Mouse (Mus musculus): ENCODE data around the gene Fubp1. TPM values are rescaled to one million over a fixed set of nuclear protein-coding genes. Genes with fewer than 3 reads are reported as not detected.

The Fubp1 gene
- total and polyA plus RNA-seq, 2 experiments from 2014 or later: 130 to 139 TPM

DNA sequence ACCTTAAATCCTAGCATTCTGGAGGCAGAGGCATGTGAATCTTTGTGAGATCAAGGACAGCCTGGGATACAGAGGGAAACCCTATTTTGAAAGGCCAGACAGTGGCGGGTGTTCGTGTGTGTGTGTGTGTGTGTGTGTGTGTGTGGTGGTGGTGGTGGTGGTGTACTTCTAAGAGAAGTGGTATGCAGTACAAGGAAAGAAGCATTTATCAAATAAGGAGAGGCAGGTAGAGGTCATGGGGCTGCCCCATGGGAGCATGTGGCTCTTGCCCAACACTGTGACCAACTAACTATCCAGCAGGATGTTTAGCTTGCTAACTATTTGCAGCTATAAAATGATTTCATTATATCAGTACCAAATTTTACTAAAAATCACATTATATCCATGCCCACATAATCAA lies 8.6 kb upstream of the Fubp1 start:
- no peak for TF ChIP-seq CTCF (IDR thresholded peaks at IDR 0.05; ENCODE audit: low read depth)
- DNase-seq (ENCODE audit: low spot score) (no peak), ATAC-seq (no peak)
- H3K9ac ChIP-seq (replicated peaks; ENCODE audit: low read length): no peak overlapping the region
- H3K4me1 ChIP-seq (ENCODE audit: insufficient read depth, low read length): no peaks in the 10 kb centered on the region
- H3K9me3 ChIP-seq (ENCODE audit: low read length): no peaks in the 10 kb centered on the region
- no peaks in the 10 kb centered on the region for H3K27me3 ChIP-seq (ENCODE audit: insufficient read depth, low read length)
- no peak overlapping the region for H3K4me3 ChIP-seq (ENCODE audit: low read length)
- no peak overlapping the region for H3K27ac ChIP-seq
- WGBS: 91% methylated on average over 2 of the region's 2 CpGs
- no peaks in the 10 kb centered on the region for H3K36me3 ChIP-seq (ENCODE audit: insufficient read depth, low read length)
- H3K4me2 ChIP-seq (ENCODE audit: low read depth, low read length): no peak overlapping the region

GRCm38 (mm10) chr3:152202942-152203341 lies 7.3 kb upstream of the Fubp1 start:
- Histone ChIP-seq H3K4me2 (ENCODE audit: low read depth, low read length) (no peak overlapping the region), H3K4me3 (ENCODE audit: low read length) (no peak overlapping the region), H3K4me1 (ENCODE audit: insufficient read depth, low read length) (no peaks in the 10 kb centered on the region), H3K36me3 (ENCODE audit: insufficient read depth, low read length) (no peaks in the 10 kb centered on the region), H3K9me3 (ENCODE audit: low read length) (no peaks in the 10 kb centered on the region), H3K27me3 (ENCODE audit: insufficient read depth, low read length) (no peaks in the 10 kb centered on the region), H3K27ac (no peak overlapping the region), H3K9ac (replicated peaks; ENCODE audit: low read length) (no peak overlapping the region)
- ATAC-seq: no peak
- DNase-seq (ENCODE audit: low spot score): no peak
- no peak for TF ChIP-seq CTCF (IDR thresholded peaks at IDR 0.05; ENCODE audit: low read depth)

DNA sequence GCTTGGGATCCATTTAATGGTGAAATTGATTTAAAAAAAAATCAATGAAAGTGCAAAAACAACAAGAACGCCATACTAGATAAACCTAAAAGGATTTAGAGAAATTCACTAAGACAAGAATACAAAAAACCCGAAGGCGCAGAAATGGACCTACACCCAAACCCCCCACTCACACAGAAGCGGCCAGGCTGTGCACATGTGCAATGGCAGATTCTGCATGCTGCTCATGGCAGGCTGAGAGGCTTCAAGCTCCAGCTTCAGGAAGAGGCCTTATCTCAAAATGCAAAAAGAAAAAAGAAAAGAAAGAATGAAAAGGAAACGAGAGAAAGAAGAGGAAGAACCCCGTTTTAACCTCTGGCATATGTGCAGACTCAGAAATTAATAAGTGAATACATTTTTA lies 6.8 kb upstream of the Fubp1 start:
- H3K4me2 ChIP-seq (ENCODE audit: low read depth, low read length): no peak overlapping the region
- TF ChIP-seq CTCF (IDR thresholded peaks at IDR 0.05; ENCODE audit: low read depth): no peak
- H3K9ac ChIP-seq (replicated peaks; ENCODE audit: low read length): no peak overlapping the region
- H3K9me3 ChIP-seq (ENCODE audit: low read length): no peaks in the 10 kb centered on the region
- no peak for ATAC-seq
- no peaks in the 10 kb centered on the region for H3K36me3 ChIP-seq (ENCODE audit: insufficient read depth, low read length)
- no peak overlapping the region for H3K27ac ChIP-seq
- 91% methylated on average over 6 of the region's 6 CpGs for WGBS
- no peak overlapping the region for H3K4me3 ChIP-seq (ENCODE audit: low read length)
- DNase-seq (ENCODE audit: low spot score): no peak
- H3K4me1 ChIP-seq (ENCODE audit: insufficient read depth, low read length): no peaks in the 10 kb centered on the region
- H3K27me3 ChIP-seq (ENCODE audit: insufficient read depth, low read length): no peaks in the 10 kb centered on the region

- DNase-seq (ENCODE audit: low spot score) (no peak), ATAC-seq (no peak)
- no peaks in the 10 kb centered on the region for H3K4me1 ChIP-seq (ENCODE audit: insufficient read depth, low read length)
- no peak overlapping the region for H3K4me3 ChIP-seq (ENCODE audit: low read length)
- H3K9ac ChIP-seq (replicated peaks; ENCODE audit: low read length): no peak overlapping the region
- H3K27me3 ChIP-seq (ENCODE audit: insufficient read depth, low read length): no peaks in the 10 kb centered on the region
- H3K36me3 ChIP-seq (ENCODE audit: insufficient read depth, low read length): no peaks in the 10 kb centered on the region
- H3K9me3 ChIP-seq (ENCODE audit: low read length): no peaks in the 10 kb centered on the region
- 69% methylated on average over 3 of the region's 3 CpGs for WGBS
- no peak overlapping the region for H3K4me2 ChIP-seq (ENCODE audit: low read depth, low read length)
- H3K27ac ChIP-seq: no peak overlapping the region
- no peak for TF ChIP-seq CTCF (IDR thresholded peaks at IDR 0.05; ENCODE audit: low read depth)
Measured at GRCm38 (mm10) chr3:152203996-152204395, 6.2 kb upstream of the Fubp1 start.

DNA sequence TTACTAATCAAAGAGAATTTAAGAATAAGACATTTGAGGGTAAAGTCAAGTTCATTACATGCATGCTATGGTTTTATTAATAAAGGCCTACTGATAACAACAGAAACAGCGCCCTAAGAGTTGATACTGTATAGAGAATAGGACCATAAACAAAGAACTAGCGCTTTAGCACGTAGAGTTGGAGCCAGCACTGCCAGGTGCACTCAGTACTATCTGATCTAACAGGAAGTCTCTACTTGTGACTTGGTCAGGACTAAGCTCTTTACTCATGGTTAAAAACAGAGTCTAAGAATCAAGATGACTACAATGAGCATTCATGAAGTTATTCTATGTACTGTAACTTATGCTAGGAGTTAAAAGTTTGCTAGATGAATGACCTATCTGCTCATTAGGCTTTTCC lies 5.6 kb upstream of the Fubp1 start:
- no peak overlapping the region for H3K9ac ChIP-seq (replicated peaks; ENCODE audit: low read length)
- no peaks in the 10 kb centered on the region for H3K9me3 ChIP-seq (ENCODE audit: low read length)
- 87% methylated on average over 3 of the region's 3 CpGs for WGBS
- TF ChIP-seq CTCF (IDR thresholded peaks at IDR 0.05; ENCODE audit: low read depth): no peak
- no peak overlapping the region for H3K4me2 ChIP-seq (ENCODE audit: low read depth, low read length)
- DNase-seq (ENCODE audit: low spot score): no peak
- H3K36me3 ChIP-seq (ENCODE audit: insufficient read depth, low read length): no peaks in the 10 kb centered on the region
- no peak overlapping the region for H3K4me3 ChIP-seq (ENCODE audit: low read length)
- H3K27me3 ChIP-seq (ENCODE audit: insufficient read depth, low read length): no peaks in the 10 kb centered on the region
- H3K4me1 ChIP-seq (ENCODE audit: insufficient read depth, low read length): no peaks in the 10 kb centered on the region; the same call in 1 of the 2 replicates
- H3K27ac ChIP-seq: no peak overlapping the region
- ATAC-seq: no peak

GRCm38 (mm10) chr3:152207156-152207555 lies 3.1 kb upstream of the Fubp1 start:
- H3K4me1 ChIP-seq (ENCODE audit: insufficient read depth, low read length): peaks cover 4% of the 10 kb centered on the region; the same call in 1 of the 2 replicates
- TF ChIP-seq CTCF (IDR thresholded peaks at IDR 0.05; ENCODE audit: low read depth): no peak
- no peak overlapping the region for H3K4me3 ChIP-seq (ENCODE audit: low read length)

GRCm38 (mm10) chr3:152208096-152208885 lies 1.9 kb upstream of the Fubp1 start:
- no peak overlapping the region for H3K27ac ChIP-seq
- 94% methylated on average over 7 of the region's 7 CpGs for WGBS
- H3K4me1 ChIP-seq (ENCODE audit: insufficient read depth, low read length): peaks cover 11% of the 10 kb centered on the region; the same call in 1 of the 2 replicates
- peak overlapping the region; percentile 78; the same call in 1 of the 2 replicates for H3K4me2 ChIP-seq (ENCODE audit: low read depth, low read length)
- no peak overlapping the region for H3K4me3 ChIP-seq (ENCODE audit: low read length)
- DNase-seq (ENCODE audit: low spot score) (no peak), ATAC-seq (no peak)
- H3K27me3 ChIP-seq (ENCODE audit: insufficient read depth, low read length): no peaks in the 10 kb centered on the region
- no peaks in the 10 kb centered on the region for H3K9me3 ChIP-seq (ENCODE audit: low read length)
- H3K36me3 ChIP-seq (ENCODE audit: insufficient read depth, low read length): no peaks in the 10 kb centered on the region
- no peak overlapping the region; the same call in 1 of the 2 replicates for H3K9ac ChIP-seq (replicated peaks; ENCODE audit: low read length)
- no peak for TF ChIP-seq CTCF (IDR thresholded peaks at IDR 0.05; ENCODE audit: low read depth)

More at GRCm38 (mm10) chr3:152207156-152207555, 3.1 kb upstream of the Fubp1 start:
- Histone ChIP-seq H3K9ac (replicated peaks; ENCODE audit: low read length) (no peak overlapping the region), H3K36me3 (ENCODE audit: insufficient read depth, low read length) (no peaks in the 10 kb centered on the region), H3K4me2 (ENCODE audit: low read depth, low read length) (no peak overlapping the region), H3K9me3 (ENCODE audit: low read length) (no peaks in the 10 kb centered on the region), H3K27ac (no peak overlapping the region), H3K27me3 (ENCODE audit: insufficient read depth, low read length) (no peaks in the 10 kb centered on the region)
- DNase-seq (ENCODE audit: low spot score): no peak
- WGBS: 96% methylated on average over 4 of the region's 4 CpGs
- no peak for ATAC-seq

All from hindbrain, postnatal 0 days (tissue).